Mouse (Mus musculus) regulatory T cell (primary cell): ENCODE measurements around the gene Rif1.

ENCODE experiments used
- in situ Hi-C: fragments of 300-600 bp; cut with MboI, MseI; formaldehyde crosslinking; loops from one replicate; pipeline ENCODE4 v1.15.1; 2025; ENCODE audit warnings: high pct_unique_total_duplicates

The Rif1 gene

GRCm38 (mm10) chr2:52072491-52073140, at the start of gene Rif1:
Gene Rif1, plus strand, starts transcription at chr2:52072832.
- in situ Hi-C loops, result no loop called here

- in situ Hi-C loops, result no loop called here
These were observed 45.6 kb upstream of the Rif1 start for GRCm38 (mm10) chr2:52027061-52027460.

- in situ Hi-C loops, result no loop called here
These were observed 43.2 kb upstream of the Rif1 start for GRCm38 (mm10) chr2:52029426-52029825.

GRCm38 (mm10) chr2:52031491-52031890, 41.1 kb upstream of the Rif1 start:
- in situ Hi-C loops, result no loop called here

GRCm38 (mm10) chr2:52034601-52035000, 38.0 kb upstream of the Rif1 start:
- in situ Hi-C loops, result no loop called here

GRCm38 (mm10) chr2:52035144-52035543, 37.5 kb upstream of the Rif1 start:
- in situ Hi-C loops, result no loop called here

- in situ Hi-C loops, result no loop called here
These were observed 35.6 kb upstream of the Rif1 start for GRCm38 (mm10) chr2:52036929-52037595.

GRCm38 (mm10) chr2:52037882-52038281, 34.8 kb upstream of the Rif1 start, which contains the start of gene Tnfaip6:
Gene Tnfaip6, plus strand, starts transcription at chr2:52038009.
- in situ Hi-C loops, result no loop called here

GRCm38 (mm10) chr2:52038558-52038957, 34.1 kb upstream of the Rif1 start:
- in situ Hi-C loops, result no loop called here

GRCm38 (mm10) chr2:52039083-52039801, 33.4 kb upstream of the Rif1 start:
- in situ Hi-C loops, result no loop called here

- in situ Hi-C loops, result no loop called here
These were observed 30.5 kb upstream of the Rif1 start for GRCm38 (mm10) chr2:52042132-52042531.

- in situ Hi-C loops, result no loop called here
These were observed 29.9 kb upstream of the Rif1 start for GRCm38 (mm10) chr2:52042714-52043113.

- in situ Hi-C loops, result no loop called here
These were observed 29.1 kb upstream of the Rif1 start for GRCm38 (mm10) chr2:52043485-52043884.

GRCm38 (mm10) chr2:52046032-52046431, 26.6 kb upstream of the Rif1 start:
- in situ Hi-C loops, result no loop called here

- in situ Hi-C loops, result no loop called here
These were observed 21.8 kb upstream of the Rif1 start for GRCm38 (mm10) chr2:52050823-52051222.

GRCm38 (mm10) chr2:52052335-52052734, 20.3 kb upstream of the Rif1 start:
- in situ Hi-C loops, result no loop called here

GRCm38 (mm10) chr2:52053502-52053901, 19.1 kb upstream of the Rif1 start:
- in situ Hi-C loops, result no loop called here

- in situ Hi-C loops, result no loop called here
These were observed 17.0 kb upstream of the Rif1 start for GRCm38 (mm10) chr2:52055616-52056015.

GRCm38 (mm10) chr2:52057099-52057498, 15.5 kb upstream of the Rif1 start:
- in situ Hi-C loops, result no loop called here

- in situ Hi-C loops, result no loop called here
These were observed 15.0 kb upstream of the Rif1 start for GRCm38 (mm10) chr2:52057681-52058080.

GRCm38 (mm10) chr2:52068641-52069040, 4.0 kb upstream of the Rif1 start:
- in situ Hi-C loops, result no loop called here

- in situ Hi-C loops, result no loop called here
These were observed 1.8 kb upstream of the Rif1 start for GRCm38 (mm10) chr2:52070816-52071215.
